Mouse (Mus musculus) E14TG2a.4 (cell line): ENCODE results near the gene Slc1a3.

ENCODE experiments used
- CTCF ChIP-seq: conservative IDR thresholded peaks from 2 replicates; pipeline ENCODE4 v1.5.1; 2014; ENCODE audit warnings: low read length
- NANOG ChIP-seq: IDR thresholded peaks from 2 replicates; pipeline ENCODE4 v1.6.1; 2014; ENCODE audit warnings: borderline replicate concordance, low read length, mixed read lengths
- POU5F1 ChIP-seq: IDR thresholded peaks from 2 replicates; pipeline ENCODE4 v1.6.1; 2014; ENCODE audit warnings: low read length, borderline replicate concordance

DNA sequence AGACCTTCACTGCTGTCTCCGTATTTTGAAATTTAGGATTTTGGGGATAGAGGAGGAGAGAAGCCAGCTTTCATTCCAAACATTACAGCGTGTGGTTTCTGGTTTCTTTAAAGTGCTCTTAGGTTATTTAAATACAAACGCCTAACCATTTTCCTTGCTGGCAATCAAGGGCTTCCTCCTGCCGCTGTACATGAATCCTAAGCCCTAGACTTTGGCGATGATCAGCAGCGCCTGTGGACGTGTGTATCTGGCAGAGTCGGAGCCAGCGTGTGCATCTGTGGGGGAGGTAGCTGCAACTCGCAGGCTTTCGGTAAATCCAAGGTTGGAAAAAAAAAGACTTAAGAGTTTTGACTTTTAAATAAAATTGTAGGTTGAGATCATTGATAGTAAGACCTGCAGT is 986 bp downstream of the Slc1a3 start:
- TF ChIP-seq CTCF (no peak), POU5F1 (no peak), NANOG (no peak)
